Mouse (Mus musculus): ENCODE measurements around the gene Gpsm1. TPM values are rescaled to one million over a fixed set of nuclear protein-coding genes. Genes with fewer than 3 reads are reported as not detected.

Gene Gpsm1
- polyA plus RNA-seq, 1 experiment from 2014 or later = 27.1 TPM

DNA sequence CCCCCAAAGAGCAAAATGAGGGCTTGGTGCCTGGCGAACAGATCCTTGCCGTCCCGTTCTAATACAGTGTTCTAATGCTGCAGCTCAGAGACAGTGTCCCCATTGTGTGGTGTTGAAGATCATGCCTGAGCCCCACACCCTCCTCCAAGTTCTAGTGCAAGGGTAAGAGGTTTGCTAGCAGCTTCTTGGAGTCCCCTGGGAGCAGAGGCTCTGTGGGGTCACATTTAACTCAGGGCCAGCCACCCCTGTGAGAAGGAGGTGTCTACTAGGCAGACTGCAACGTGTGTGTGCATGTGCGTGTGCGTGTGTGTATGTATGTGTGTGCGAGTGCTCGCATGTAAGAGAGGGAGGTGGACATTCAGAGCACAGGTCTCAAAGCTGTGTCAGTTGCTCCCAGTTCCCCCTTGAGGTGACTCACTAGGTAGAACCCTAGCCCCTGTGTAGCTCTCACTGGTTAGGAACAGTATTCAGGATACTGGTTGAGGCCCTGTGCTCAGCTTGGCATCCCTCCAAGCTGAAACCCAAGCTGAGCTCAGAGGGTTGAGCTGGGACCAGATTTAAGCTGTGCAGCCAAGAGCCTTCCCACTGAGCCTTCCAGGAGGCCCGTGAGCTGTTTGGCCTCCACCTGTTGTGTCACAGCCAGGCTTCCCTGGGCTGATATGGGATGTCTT lies 1.4 kb downstream of the Gpsm1 start:
- H3K9ac ChIP-seq (ENCODE audit: low read depth, low read length) = peak overlapping the region; percentile 96; the same call in 1 of the 2 replicates
- peak overlapping the region; percentile 92 for H3K4me3 ChIP-seq (ENCODE audit: low read length)
- 57% methylated on average over 9 of the region's 9 CpGs for WGBS
- peak overlapping the region; percentile 93 for H3K4me2 ChIP-seq (replicated peaks; ENCODE audit: low read depth, low read length)
- H3K27ac ChIP-seq (ENCODE audit: low read depth, low read length) = peak overlapping the region; percentile 98; the same call in 1 of the 2 replicates
- no peak for ATAC-seq (ENCODE audit: low FRiP score, low TSS enrichment)
- H3K4me1 ChIP-seq (ENCODE audit: control insufficient read depth, insufficient read depth, low read length) = peaks cover 31% of the 10 kb centered on the region
- no peaks in the 10 kb centered on the region for H3K36me3 ChIP-seq (ENCODE audit: control insufficient read depth, insufficient read depth, low read length)
- no peaks in the 10 kb centered on the region for H3K27me3 ChIP-seq (ENCODE audit: control insufficient read depth, insufficient read depth, low read length)
- no peaks in the 10 kb centered on the region for H3K9me3 ChIP-seq (ENCODE audit: control insufficient read depth, low read length)

DNA sequence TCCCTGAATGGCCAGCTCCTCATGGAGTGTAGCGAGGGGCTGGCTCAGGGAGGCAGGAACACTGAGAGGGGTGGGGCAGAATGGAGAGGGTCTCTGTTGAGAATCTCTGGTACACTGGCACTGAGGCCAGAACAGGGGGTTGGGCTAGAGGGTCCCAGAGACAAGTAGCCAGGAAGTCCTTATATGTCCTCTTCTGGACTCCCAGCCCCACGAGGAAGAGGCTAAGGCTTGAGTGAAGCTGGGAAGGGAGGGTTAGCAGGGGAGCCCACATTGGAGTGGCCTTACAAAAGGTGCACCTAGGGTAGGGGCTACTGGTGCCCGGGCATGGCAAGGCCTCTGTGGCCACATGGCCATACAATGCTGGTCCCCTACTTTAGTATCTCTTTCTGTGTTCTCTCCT lies 2.1 kb downstream of the Gpsm1 start:
- Histone ChIP-seq H3K4me1 (ENCODE audit: control insufficient read depth, insufficient read depth, low read length) (peaks cover 31% of the 10 kb centered on the region), H3K27ac (ENCODE audit: low read depth, low read length) (no peak overlapping the region), H3K4me2 (replicated peaks; ENCODE audit: low read depth, low read length) (peak overlapping the region; percentile 93), H3K9ac (ENCODE audit: low read depth, low read length) (peak overlapping the region; percentile 96; the same call in 1 of the 2 replicates), H3K27me3 (ENCODE audit: control insufficient read depth, insufficient read depth, low read length) (no peaks in the 10 kb centered on the region), H3K36me3 (ENCODE audit: control insufficient read depth, insufficient read depth, low read length) (peaks cover 3% of the 10 kb centered on the region; the same call in 1 of the 2 replicates), H3K4me3 (ENCODE audit: low read length) (peak overlapping the region; percentile 92), H3K9me3 (ENCODE audit: control insufficient read depth, low read length) (no peaks in the 10 kb centered on the region)
- ATAC-seq (ENCODE audit: low FRiP score, low TSS enrichment) = no peak
- 67% methylated on average over 3 of the region's 3 CpGs for WGBS

DNA sequence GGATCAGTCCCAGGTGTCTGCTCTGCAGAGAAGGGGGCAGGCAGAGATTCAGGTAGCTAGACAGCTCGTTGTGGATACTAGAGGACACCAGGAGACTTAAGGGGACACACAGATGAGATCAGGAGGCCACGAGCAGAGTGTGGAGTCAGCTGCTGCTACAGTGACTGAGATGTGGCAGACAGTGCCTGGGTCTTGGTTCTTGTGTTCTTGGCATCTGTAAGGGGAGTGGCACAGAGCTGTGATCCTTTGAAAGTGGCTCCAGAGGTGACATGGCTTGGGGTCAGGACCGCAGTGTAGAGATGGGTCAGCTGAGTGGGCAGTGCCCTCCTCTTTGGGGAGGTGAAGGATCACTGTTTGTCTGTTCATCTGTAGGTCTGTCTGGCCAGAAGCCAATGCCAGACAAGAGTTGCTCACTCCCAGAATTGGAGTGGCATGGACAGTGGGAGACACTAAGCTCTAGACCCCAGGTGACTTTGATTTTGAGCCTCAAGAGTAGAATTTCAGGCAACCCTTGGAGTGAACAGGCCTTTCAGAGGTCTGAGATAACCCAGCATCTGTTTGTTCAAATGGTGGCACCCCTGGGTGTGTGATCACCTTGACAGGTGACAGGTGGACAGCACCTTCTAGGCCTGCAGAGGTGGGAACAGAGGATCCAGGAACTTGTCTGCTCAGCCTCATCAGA lies 2.8 kb downstream of the Gpsm1 start:
- Histone ChIP-seq H3K4me2 (replicated peaks; ENCODE audit: low read depth, low read length) (no peak overlapping the region), H3K4me3 (ENCODE audit: low read length) (no peak overlapping the region), H3K27ac (ENCODE audit: low read depth, low read length) (no peak overlapping the region), H3K4me1 (ENCODE audit: control insufficient read depth, insufficient read depth, low read length) (peaks cover 31% of the 10 kb centered on the region), H3K27me3 (ENCODE audit: control insufficient read depth, insufficient read depth, low read length) (no peaks in the 10 kb centered on the region), H3K36me3 (ENCODE audit: control insufficient read depth, insufficient read depth, low read length) (peaks cover 11% of the 10 kb centered on the region; the same call in 1 of the 2 replicates), H3K9ac (ENCODE audit: low read depth, low read length) (no peak overlapping the region), H3K9me3 (ENCODE audit: control insufficient read depth, low read length) (no peaks in the 10 kb centered on the region)
- ATAC-seq (ENCODE audit: low FRiP score, low TSS enrichment) = no peak
- WGBS = 86% methylated on average over 3 of the region's 3 CpGs

DNA sequence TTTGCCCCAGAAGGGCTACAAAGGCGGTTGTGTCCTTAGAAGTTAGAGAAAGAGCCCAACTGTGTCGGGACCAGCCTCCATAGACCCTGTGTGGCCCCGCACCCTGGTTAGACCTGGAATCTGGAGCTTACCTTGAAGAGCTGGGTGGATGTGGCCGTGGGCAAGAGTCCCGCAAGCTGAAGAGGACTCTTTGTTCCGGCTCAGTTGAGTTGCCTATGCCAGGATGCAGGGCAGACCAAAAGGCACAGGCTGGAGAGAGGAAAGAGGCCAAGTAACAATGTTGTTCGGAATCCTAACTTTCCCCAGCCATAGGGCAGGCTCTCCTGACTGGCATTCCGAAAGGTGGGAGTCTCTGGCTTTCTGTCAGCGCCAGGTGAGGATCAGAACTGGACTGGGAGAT lies 3.8 kb downstream of the Gpsm1 start:
- 87% methylated on average over 9 of the region's 9 CpGs for WGBS
- no peak for ATAC-seq (ENCODE audit: low FRiP score, low TSS enrichment)
- no peaks in the 10 kb centered on the region for H3K9me3 ChIP-seq (ENCODE audit: control insufficient read depth, low read length)
- H3K9ac ChIP-seq (ENCODE audit: low read depth, low read length) = no peak overlapping the region
- H3K36me3 ChIP-seq (ENCODE audit: control insufficient read depth, insufficient read depth, low read length) = peaks cover 20% of the 10 kb centered on the region
- no peak overlapping the region for H3K4me2 ChIP-seq (replicated peaks; ENCODE audit: low read depth, low read length)
- H3K4me3 ChIP-seq (ENCODE audit: low read length) = no peak overlapping the region
- no peaks in the 10 kb centered on the region for H3K27me3 ChIP-seq (ENCODE audit: control insufficient read depth, insufficient read depth, low read length)
- peaks cover 29% of the 10 kb centered on the region for H3K4me1 ChIP-seq (ENCODE audit: control insufficient read depth, insufficient read depth, low read length)
- H3K27ac ChIP-seq (ENCODE audit: low read depth, low read length) = no peak overlapping the region

DNA sequence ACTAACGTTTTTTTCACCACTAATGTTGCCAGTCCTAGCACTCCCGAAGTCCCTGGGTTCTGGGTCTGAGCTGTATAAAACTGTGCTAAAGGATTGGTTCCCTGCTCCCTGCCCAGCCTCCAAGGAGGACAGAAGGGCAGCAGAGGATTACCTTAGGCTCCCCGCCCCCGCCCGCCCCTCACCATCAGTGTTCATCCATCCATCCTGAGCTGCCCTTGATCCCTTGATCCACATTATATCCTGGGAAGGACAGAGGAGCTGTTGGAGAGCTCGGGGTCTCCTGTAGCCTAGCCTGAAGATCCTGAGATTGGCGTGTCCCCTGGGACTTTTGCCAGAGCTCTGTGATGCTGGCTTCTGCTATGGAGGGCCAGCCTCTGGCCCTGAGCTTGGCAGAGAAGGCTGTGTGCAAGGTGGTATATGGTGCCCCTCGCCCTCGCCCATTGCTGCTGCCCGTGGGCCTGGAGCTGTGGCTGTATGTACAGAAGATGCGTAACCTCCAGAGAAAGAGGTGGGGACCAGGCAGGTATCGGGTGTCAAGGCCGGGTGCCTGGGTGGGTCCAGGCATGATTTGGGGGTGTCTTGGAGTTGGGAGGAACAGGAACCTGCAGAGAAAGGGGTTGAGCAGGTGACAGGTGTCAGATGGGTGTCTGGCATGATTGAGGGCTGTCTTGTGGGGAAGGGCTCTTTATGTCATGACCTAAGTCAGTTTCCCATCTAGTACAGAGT lies 4.4 kb downstream of the Gpsm1 start:
- Histone ChIP-seq H3K4me3 (ENCODE audit: low read length) (no peak overlapping the region), H3K36me3 (ENCODE audit: control insufficient read depth, insufficient read depth, low read length) (peaks cover 26% of the 10 kb centered on the region), H3K4me2 (replicated peaks; ENCODE audit: low read depth, low read length) (no peak overlapping the region), H3K9ac (ENCODE audit: low read depth, low read length) (no peak overlapping the region), H3K27me3 (ENCODE audit: control insufficient read depth, insufficient read depth, low read length) (no peaks in the 10 kb centered on the region), H3K9me3 (ENCODE audit: control insufficient read depth, low read length) (no peaks in the 10 kb centered on the region), H3K4me1 (ENCODE audit: control insufficient read depth, insufficient read depth, low read length) (peaks cover 23% of the 10 kb centered on the region), H3K27ac (ENCODE audit: low read depth, low read length) (no peak overlapping the region)
- 88% methylated on average over 13 of the region's 13 CpGs for WGBS
- ATAC-seq (ENCODE audit: low FRiP score, low TSS enrichment) = no peak

DNA sequence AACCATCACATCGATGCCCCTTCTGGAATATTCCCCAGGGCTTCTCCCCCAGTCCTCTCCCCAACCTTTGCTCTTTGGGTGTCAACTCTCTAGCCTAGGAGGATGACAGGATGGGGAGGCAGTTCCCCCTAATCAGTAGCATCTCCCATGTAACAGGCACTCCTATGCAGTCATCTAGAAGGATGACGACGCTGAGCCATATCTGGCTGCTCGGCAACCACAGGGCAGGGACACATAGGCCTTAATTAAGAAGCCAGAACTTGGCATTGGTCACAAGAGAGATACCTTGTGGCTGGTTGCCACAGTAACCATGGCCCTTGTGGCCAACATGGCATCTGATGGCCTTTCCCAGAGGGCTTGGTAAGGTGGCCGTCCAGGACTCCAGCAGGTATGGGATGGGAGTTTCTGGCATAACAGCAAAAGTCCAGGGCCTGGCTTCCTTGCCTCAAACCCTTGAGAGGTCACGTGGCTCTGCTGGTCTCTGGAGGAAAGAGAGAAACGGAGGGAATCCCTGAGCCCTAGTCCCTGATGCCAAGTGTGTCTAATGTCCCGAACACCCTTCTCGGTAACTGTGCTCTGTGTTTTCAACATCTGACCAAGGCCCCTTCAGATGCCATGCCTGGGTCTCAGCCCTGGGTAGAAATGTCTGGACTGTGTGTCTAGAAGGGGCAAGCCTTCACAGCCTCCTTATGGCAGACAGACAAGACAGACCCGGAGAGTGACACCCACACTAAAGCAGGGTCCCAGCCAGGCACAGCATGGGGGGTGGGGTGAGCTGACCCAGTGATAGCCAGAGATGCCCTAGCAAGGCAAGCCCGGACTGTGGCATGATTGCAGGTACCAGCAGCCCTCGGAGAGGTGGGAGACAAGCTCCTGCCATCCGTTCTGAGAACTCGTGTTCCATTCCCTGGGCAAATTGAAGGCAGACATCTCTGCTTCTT lies 5.2 kb downstream of the Gpsm1 start:
- Histone ChIP-seq H3K36me3 (ENCODE audit: control insufficient read depth, insufficient read depth, low read length) (peaks cover 34% of the 10 kb centered on the region), H3K9ac (ENCODE audit: low read depth, low read length) (no peak overlapping the region), H3K4me3 (ENCODE audit: low read length) (no peak overlapping the region), H3K4me2 (replicated peaks; ENCODE audit: low read depth, low read length) (no peak overlapping the region), H3K4me1 (ENCODE audit: control insufficient read depth, insufficient read depth, low read length) (peaks cover 19% of the 10 kb centered on the region), H3K9me3 (ENCODE audit: control insufficient read depth, low read length) (no peaks in the 10 kb centered on the region), H3K27ac (ENCODE audit: low read depth, low read length) (no peak overlapping the region), H3K27me3 (ENCODE audit: control insufficient read depth, insufficient read depth, low read length) (no peaks in the 10 kb centered on the region)
- ATAC-seq (ENCODE audit: low FRiP score, low TSS enrichment) = no peak
- 86% methylated on average over 14 of the region's 14 CpGs for WGBS

DNA sequence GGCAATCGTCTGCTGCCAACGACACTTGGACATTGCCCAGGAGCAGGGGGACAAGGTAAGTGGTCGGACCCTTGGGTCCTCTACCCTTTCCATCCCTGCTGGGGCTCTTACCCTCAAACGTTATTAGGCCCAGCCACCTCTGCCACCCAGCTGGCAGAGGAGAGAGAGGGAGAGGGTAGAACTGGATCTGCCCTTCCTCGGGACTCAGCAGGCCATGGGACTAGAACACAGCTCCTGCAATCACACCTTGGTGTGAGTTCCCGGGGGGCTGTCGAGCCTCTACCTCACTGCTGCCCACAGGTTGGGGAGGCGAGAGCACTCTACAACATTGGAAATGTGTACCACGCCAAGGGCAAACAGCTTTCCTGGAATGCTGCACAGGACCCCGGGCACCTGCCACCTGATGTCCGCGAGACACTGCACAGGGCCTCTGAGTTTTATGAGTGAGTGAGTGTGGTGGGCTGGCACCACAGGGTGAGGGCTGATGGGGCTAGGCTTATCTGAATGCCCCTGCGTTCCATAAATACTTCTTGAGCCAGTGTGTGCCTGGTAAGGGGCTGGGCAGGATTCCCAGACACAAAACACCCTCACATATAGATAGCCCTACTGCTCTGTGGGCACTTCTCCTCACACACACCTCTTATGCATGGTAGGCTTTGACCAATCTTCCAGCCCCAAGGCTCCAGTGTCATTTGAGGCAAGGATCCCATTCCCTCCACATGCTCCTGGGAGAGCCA lies 8.4 kb downstream of the Gpsm1 start:
- 91% methylated on average over 13 of the region's 13 CpGs for WGBS
- Histone ChIP-seq H3K36me3 (ENCODE audit: control insufficient read depth, insufficient read depth, low read length) (peaks cover 56% of the 10 kb centered on the region), H3K4me3 (ENCODE audit: low read length) (no peak overlapping the region), H3K27me3 (ENCODE audit: control insufficient read depth, insufficient read depth, low read length) (no peaks in the 10 kb centered on the region), H3K4me1 (ENCODE audit: control insufficient read depth, insufficient read depth, low read length) (no peaks in the 10 kb centered on the region), H3K9me3 (ENCODE audit: control insufficient read depth, low read length) (no peaks in the 10 kb centered on the region), H3K27ac (ENCODE audit: low read depth, low read length) (no peak overlapping the region), H3K4me2 (replicated peaks; ENCODE audit: low read depth, low read length) (no peak overlapping the region), H3K9ac (ENCODE audit: low read depth, low read length) (no peak overlapping the region)
- ATAC-seq (ENCODE audit: low FRiP score, low TSS enrichment) = no peak

DNA sequence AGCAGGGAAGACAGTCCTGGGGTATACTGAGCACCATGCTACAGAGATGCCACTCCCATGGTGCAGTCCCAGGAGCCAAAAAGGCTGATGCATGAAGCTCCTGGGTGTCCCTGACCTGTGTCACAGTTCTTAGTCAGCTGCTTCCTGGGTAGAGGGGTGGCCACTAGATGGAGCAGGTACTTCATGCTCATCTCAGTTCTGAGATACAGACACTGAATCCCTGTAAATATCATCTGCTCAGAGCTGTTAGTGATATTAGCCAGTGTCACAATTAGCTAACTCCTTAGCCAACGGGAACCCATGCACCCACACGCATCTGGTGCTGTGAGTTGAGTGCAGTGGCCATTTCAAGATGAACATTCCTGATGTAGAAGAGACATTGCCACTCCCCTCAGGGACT lies 9.6 kb downstream of the Gpsm1 start:
- ATAC-seq (ENCODE audit: low FRiP score, low TSS enrichment) = no peak
- Histone ChIP-seq H3K9ac (ENCODE audit: low read depth, low read length) (no peak overlapping the region), H3K36me3 (ENCODE audit: control insufficient read depth, insufficient read depth, low read length) (peaks cover 66% of the 10 kb centered on the region), H3K9me3 (ENCODE audit: control insufficient read depth, low read length) (no peaks in the 10 kb centered on the region), H3K27me3 (ENCODE audit: control insufficient read depth, insufficient read depth, low read length) (no peaks in the 10 kb centered on the region), H3K4me3 (ENCODE audit: low read length) (no peak overlapping the region), H3K4me2 (replicated peaks; ENCODE audit: low read depth, low read length) (no peak overlapping the region), H3K4me1 (ENCODE audit: control insufficient read depth, insufficient read depth, low read length) (no peaks in the 10 kb centered on the region), H3K27ac (ENCODE audit: low read depth, low read length) (no peak overlapping the region)
- 92% methylated on average over 2 of the region's 2 CpGs for WGBS

Data from kidney, embryonic 14.5 days (tissue).